Mouse (Mus musculus): Measurements from ENCODE around the gene Agk.

DNA sequence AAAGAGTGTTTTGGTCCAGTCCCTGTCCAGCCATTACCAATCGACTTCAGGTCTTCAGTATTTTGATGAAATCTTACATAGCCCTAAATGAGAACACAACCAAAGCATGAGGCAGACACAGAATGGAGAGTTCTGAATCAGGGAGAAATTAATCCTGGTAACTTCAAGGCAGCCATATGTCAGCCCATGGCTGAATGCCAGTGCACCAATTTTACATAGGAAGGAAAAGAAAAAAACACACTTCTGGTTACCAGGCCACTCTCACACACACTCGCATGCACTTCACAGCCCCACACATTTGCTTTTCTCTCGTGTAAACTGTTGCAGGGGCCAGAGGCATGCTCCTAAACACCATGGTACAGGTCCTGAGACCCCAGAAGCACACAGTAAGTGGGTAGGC, 105.9 kb downstream of the Agk start:
- TF ChIP-seq CTCF (IDR thresholded peaks at IDR 0.05; ENCODE audit: low read depth, low read length) = no peak
- no peak for TF ChIP-seq POLR2A (IDR thresholded peaks at IDR 0.05; ENCODE audit: insufficient read depth, low read length)

All from ES-Bruce4 (cell line).